Mouse (Mus musculus) stomach, postnatal 0 days (tissue): ENCODE data around the gene Itfg1.

Experiments used
- CTCF ChIP-seq: IDR thresholded peaks from 2 replicates; pipeline ENCODE4 v1.5.1; 2016; ENCODE audit warnings: antibody characterized with exemption, low read depth, mild to moderate bottlenecking, moderate library complexity
- EP300 ChIP-seq: optimal IDR thresholded peaks from 2 replicates; pipeline ENCODE3; 2016; ENCODE audit warnings: antibody characterized with exemption

DNA sequence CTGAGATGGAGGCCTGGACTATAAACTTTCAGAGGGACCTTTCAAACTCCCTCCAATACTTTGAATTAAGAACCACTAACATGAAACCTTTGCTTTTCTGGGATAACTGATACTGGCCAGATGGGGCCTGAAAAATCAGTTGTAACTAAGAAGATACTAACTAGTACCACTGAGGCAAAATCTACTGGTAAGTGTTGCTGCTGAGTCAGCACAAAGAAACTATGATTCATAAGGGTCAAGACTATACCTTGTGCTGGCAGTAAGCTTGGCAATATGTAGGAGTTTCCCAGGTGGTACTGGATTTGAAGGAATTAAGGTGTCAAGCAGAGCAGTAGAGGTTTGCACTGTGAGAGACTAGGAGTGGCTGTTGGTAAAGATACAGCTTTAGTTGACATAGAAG lies 27.1 kb downstream of the Itfg1 start:
- no peak for TF ChIP-seq CTCF
- TF ChIP-seq EP300, result no peak
